28 mouse cellular contexts compared by ENCODE assay signal in the genomic region with DNA sequence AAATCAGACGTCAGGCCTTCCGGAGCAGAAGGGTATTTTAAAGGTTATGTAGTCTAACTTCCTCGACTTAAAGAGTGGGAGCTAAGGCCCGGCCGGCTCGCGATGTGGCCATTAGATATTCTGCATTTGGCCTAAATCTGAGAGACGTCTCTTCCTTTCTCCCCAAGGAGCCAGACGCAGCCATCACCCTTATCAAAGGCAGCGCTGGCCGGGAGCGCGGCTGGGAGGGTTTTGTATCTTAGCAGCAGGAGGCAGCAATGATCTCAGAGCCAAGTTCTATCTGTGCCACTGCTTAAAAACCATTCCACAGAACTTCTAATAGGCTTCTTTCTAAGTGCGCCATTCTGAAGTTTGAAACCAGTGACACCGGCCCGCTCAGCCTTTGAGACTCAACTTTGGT. TPM values are rescaled to one million over a fixed set of nuclear protein-coding genes. Genes with fewer than 3 reads are reported as not detected.
DNase-seq lines count a peak whose midpoint lies in the region; ATAC-seq lines count a peak whose summit lies in the region.
"Had no signal": no experiment of that assay in that cellular context is flagged by ENCODE, and none has a peak within 500 bp of the region (broad histone marks: within the 10 kb centered on the region; RNA-seq: fewer than 3 reads in every experiment).

No protein-coding gene starts in this region.

- no peaks in the 10 kb centered on the region for H3K9me3 ChIP-seq in heart, embryonic 13.5 days
- H3K9me3 ChIP-seq in heart, embryonic 11.5 days (replicated peaks; ENCODE audit: control insufficient read depth, low read length): no peaks in the 10 kb centered on the region
- H3K9me3 ChIP-seq: forebrain, embryonic 15.5 days; kidney, embryonic 15.5 days; limb, embryonic 12.5 days; megakaryocyte, embryonic 14.5 days; midbrain, embryonic 12.5 days had no signal

- peak; percentile 41 for DNase-seq in ovary, postnatal 36 days (ENCODE audit: low spot score)
- no peak for DNase-seq in ovary, postnatal 14 days (ENCODE audit: low spot score)
- DNase-seq in heart, postnatal 10 days: peak; percentile 36 to 40
- DNase-seq in heart, postnatal 4 days: peak; percentile 41
- no peak for DNase-seq in layer of hippocampus, adult 9-10 months (ENCODE audit: low spot score)
- DNase-seq: adrenal gland, adult 8-10 months; B cell, adult 2 months; cerebellum, adult 8-10 months; cerebellum, postnatal 36 days; gastrocnemius, adult 2 months; gastrocnemius, postnatal 36 days; kidney, adult 18-20 months; kidney, postnatal 25 days; liver, postnatal 0 days; lung, postnatal 4 days; right cerebral cortex, postnatal 25 days; spleen, adult 18-20 months; thymus, postnatal 25 days had no signal

- H3K27ac ChIP-seq in heart, embryonic 13.5 days (replicated peaks): no peak overlapping the region
- H3K27ac ChIP-seq in heart, embryonic 11.5 days (ENCODE audit: low read depth, low read length): no peak overlapping the region
- H3K27ac ChIP-seq: forebrain, embryonic 15.5 days; gastrocnemius, adult 2 months; kidney, embryonic 15.5 days; left cerebral cortex, adult 2 months; limb, embryonic 12.5 days; midbrain, embryonic 12.5 days had no signal

- no peaks in the 10 kb centered on the region for H3K36me3 ChIP-seq in heart, embryonic 13.5 days
- no peaks in the 10 kb centered on the region for H3K36me3 ChIP-seq in heart, embryonic 11.5 days (ENCODE audit: control insufficient read depth, insufficient read depth, low read length)
- H3K36me3 ChIP-seq: forebrain, embryonic 15.5 days; kidney, embryonic 15.5 days; limb, embryonic 12.5 days; midbrain, embryonic 12.5 days had no signal

- H3K4me1 ChIP-seq in heart, embryonic 13.5 days: peaks cover 32% of the 10 kb centered on the region
- 0 out of 2 replicates have a peak, but pooled peaks cover 4% of the 10 kb centered on the region for H3K4me1 ChIP-seq in heart, embryonic 11.5 days (ENCODE audit: control insufficient read depth, insufficient read depth, low read length)
- H3K4me1 ChIP-seq: kidney, embryonic 15.5 days had no signal

- intact Hi-C loops in heart, postnatal 10 days (cut with DNase I): no loop called here

- H3K4me2 ChIP-seq in heart, embryonic 13.5 days: peak overlapping the region; percentile 30
- H3K4me2 ChIP-seq in heart, embryonic 11.5 days: no peak overlapping the region
- H3K4me2 ChIP-seq: forebrain, embryonic 15.5 days; kidney, embryonic 15.5 days; limb, embryonic 12.5 days; liver, embryonic 11.5 days; midbrain, embryonic 12.5 days had no signal

- ATAC-seq in heart, embryonic 13.5 days (ENCODE audit: extremely low read depth, insufficient number of reproducible peaks, low FRiP score, low TSS enrichment): no peak
- no peak for ATAC-seq in heart, embryonic 11.5 days (replicated peaks; ENCODE audit: insufficient number of reproducible peaks, low FRiP score, low TSS enrichment)
- ATAC-seq: forebrain, embryonic 15.5 days; hindbrain, embryonic 16.5 days; liver, postnatal 0 days had no signal

- WGBS in heart, embryonic 13.5 days: 33% methylated on average over 16 of the region's 16 CpGs
- 29% methylated on average over 16 of the region's 16 CpGs for WGBS in heart, embryonic 11.5 days (ENCODE audit: insufficient replicate concordance)

- no peaks in the 10 kb centered on the region for H3K27me3 ChIP-seq in heart, embryonic 13.5 days (replicated peaks)
- no peaks in the 10 kb centered on the region for H3K27me3 ChIP-seq in heart, embryonic 11.5 days (ENCODE audit: control insufficient read depth, insufficient read depth, low read length)
- H3K27me3 ChIP-seq: midbrain, embryonic 12.5 days had no signal

- H3K9ac ChIP-seq in heart, embryonic 13.5 days: no peak overlapping the region
- H3K9ac ChIP-seq in heart, embryonic 11.5 days (ENCODE audit: low read depth, low read length): no peak overlapping the region
- H3K9ac ChIP-seq: forebrain, embryonic 15.5 days; kidney, embryonic 15.5 days; limb, embryonic 12.5 days; liver, postnatal 0 days; midbrain, embryonic 12.5 days had no signal

- H3K4me3 ChIP-seq in heart, embryonic 13.5 days: no peak overlapping the region
- no peak overlapping the region for H3K4me3 ChIP-seq in heart, embryonic 11.5 days (ENCODE audit: low read depth, low read length)
- H3K4me3 ChIP-seq: forebrain, embryonic 15.5 days; gastrocnemius, adult 2 months; kidney, embryonic 15.5 days; left cerebral cortex, adult 2 months; limb, embryonic 12.5 days; megakaryocyte, embryonic 14.5 days; midbrain, embryonic 12.5 days had no signal

RNA-seq across cellular contexts. Expression of a gene that starts 2.2 kb away (rescaled TPM):
- 68.2 and 75.2 TPM in 2 replicates for polyA plus RNA-seq in heart, embryonic 13.5 days (2015; fragmentation: Nextera tagmentation; extraction: Ambion mirVana)
- polyA plus RNA-seq in heart, embryonic 11.5 days (2014; fragmentation: Nextera tagmentation; extraction: Ambion mirVana): 73.9 and 76.8 TPM in 2 replicates
- 100 to 1,000 TPM; 103 TPM for total RNA-seq in heart, postnatal 10 days (2021)
- 10 to 100 TPM; 83.0 to 94.2 TPM for total RNA-seq in heart, postnatal 4 days (2021)

Comparison
In these comparisons a context has a peak if more than half of its experiments do, and no peak if none do; other contexts are left out.
1. DNase-seq: peak in ovary, postnatal 36 days (single experiment), heart, postnatal 10 days (2 of 2) and heart, postnatal 4 days (single experiment); none in ovary, postnatal 14 days (single experiment) and layer of hippocampus, adult 9-10 months (single experiment).